Mouse (Mus musculus) bone marrow, adult 2 months (tissue): ENCODE data around the gene Usb1.

Experiments used
- CTCF ChIP-seq: fragments of 200-500 bp; IDR thresholded peaks from 2 replicates; pipeline ENCODE4 v1.5.1; 2011; ENCODE audit warnings: low read length, control low read depth; ENCODE audit not compliant: control insufficient read depth, insufficient read depth
- POLR2A ChIP-seq: fragments of 200-500 bp; IDR thresholded peaks from 2 replicates; pipeline ENCODE4 v1.6.1; 2011; ENCODE audit warnings: low read depth, mild to moderate bottlenecking, control low read depth, low read length, borderline replicate concordance; ENCODE audit not compliant: control insufficient read depth

GRCm38 (mm10) chr8:95369581-95370326 is 37.7 kb downstream of the Usb1 start:
- TF ChIP-seq CTCF (no peak), POLR2A (no peak)
